Mouse (Mus musculus) kidney, adult 11 months (tissue): ENCODE data around the gene Stra6l.

ENCODE experiments used
- DNase-seq: peaks from one replicate; pipeline ENCODE4 v3.0.0; 2022

Gene Stra6l

GRCm38 (mm10) chr4:45921663-45922435, 73.4 kb downstream of the Stra6l start:
- DNase-seq, result no peak

- DNase-seq, result no peak
Observed at GRCm38 (mm10) chr4:45924011-45924410, 75.5 kb downstream of the Stra6l start.

- no peak for DNase-seq
Observed at GRCm38 (mm10) chr4:45928561-45928960, 80.1 kb downstream of the Stra6l start.
